Mouse (Mus musculus): ENCODE results near the gene Trim17.
A peak's percentile ranks its signal among the peaks of the same experiment; 100 is the strongest.

Trim17 gene

GRCm38 (mm10) chr11:58968551-58968950 is 14.1 kb downstream of the Trim17 start:
- no peak for DNase-seq (ENCODE audit: low read depth, low spot score)

DNA sequence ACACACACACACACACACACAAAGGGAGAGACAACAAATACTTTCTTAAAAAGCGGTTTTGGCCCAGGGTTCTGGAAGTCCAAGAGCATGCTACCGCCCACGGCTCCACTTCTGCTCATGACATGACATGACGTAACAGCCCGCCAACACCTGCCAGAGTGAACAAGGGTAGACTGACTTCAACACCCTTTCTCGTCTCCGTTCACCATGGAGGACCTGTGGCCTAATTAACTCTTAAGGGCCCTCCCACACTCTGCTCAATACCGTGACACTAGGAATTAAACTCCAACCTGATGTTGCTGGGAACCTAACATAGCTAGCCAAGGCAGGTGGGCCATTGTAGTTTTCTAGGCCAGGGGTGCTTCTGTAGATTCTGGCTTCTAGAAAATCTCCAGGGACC is 14.5 kb downstream of the Trim17 start:
- no peak for DNase-seq (ENCODE audit: low read depth, low spot score)

- DNase-seq (ENCODE audit: low read depth, low spot score), result no peak
Observed at GRCm38 (mm10) chr11:58969659-58970058, 15.2 kb downstream of the Trim17 start.

DNA sequence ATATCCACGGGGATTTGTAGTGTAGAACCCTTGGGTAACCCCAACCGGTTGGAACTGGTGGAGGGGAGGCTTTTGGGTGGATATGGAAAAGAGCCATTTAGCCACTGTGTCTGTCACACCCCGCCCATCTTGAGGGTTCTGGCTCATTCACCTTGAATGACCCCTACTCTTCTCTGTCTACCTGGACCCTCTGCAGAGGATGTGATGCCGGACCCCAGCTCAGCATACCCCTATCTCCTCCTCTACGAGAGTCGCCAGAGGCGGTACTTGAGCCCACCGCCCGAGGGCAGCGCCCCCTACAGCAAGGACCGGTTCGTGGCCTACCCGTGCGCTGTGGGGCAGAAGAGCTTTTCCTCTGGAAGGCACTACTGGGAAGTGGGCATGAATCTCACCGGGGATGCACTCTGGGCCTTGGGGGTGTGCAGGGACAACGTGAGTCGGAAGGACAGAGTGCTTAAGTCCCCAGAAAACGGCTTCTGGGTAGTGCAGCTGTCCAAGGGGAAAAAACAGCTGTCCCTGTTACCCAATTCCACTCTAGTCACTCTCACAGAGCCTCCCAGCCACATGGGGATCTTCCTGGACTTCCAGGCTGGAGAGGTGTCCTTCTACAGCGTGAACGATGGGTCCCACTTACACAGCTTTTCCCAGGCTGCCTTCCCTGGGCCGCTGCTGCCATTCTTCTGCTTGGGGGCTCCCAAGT is 16.5 kb downstream of the Trim17 start:
- no peak for DNase-seq (ENCODE audit: low read depth, low spot score)

DNA sequence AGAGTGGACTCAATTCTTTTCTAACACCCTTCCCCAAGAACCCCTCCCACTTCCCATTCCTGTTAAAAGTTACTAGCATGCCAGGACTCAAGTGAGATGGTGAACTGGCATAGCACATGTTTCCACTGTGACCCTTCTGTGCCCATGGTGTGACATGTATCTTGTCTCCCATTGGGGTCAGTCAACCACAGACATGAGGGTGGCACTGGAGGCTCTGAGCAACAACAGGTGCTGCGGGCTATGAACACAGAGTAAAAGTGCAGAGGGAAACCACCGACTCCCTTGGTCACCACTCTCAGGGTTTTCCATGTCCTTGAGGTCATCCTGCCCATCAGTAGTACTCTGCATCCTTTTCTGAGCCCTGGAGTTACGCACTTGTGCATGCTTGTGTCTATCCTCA is 17.3 kb downstream of the Trim17 start:
- no peak for DNase-seq (ENCODE audit: low read depth, low spot score)

DNA sequence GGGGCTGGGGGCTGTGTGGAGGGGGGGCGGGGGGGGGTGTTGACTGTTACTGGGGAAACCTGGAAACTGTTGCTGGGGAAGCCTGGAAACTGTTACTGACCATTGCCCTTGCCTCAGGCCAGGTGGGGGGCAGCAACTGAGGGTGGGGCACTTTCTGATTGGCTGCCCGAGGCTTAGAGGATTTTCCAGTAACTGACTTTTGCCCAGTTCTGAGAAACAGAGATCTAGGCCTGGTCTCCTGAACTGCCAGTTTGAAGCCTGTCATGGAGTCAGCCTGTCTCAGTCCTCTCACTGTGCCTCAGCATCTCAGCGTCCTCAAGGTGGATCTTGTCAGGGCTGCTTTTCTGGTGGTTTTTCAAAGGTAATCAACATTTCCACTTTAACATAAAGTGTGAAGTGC is 19.9 kb downstream of the Trim17 start:
- no peak for DNase-seq (ENCODE audit: low read depth, low spot score)

DNA sequence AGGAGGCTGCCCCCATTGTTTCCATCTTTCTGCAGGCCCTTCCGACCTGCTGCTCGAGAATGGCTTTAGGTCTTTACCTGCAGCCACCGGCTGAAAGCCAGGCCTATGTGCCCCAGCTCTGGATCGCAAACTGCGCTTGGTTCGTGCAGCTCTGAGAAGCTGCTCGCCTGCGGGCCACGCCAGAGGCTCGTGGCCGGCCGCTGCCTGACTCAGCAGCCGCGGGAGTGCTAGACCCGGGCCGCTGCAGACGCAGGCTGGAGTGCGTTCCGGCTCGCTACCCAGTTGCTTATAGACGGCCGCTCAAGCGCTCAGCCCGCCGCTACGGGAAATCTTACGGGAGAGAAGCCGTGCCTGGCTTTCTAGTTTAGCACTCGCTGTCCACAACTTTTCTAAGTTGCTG is 22.7 kb downstream of the Trim17 start:
- peak; percentile 44 for DNase-seq (ENCODE audit: low read depth, low spot score)

DNA sequence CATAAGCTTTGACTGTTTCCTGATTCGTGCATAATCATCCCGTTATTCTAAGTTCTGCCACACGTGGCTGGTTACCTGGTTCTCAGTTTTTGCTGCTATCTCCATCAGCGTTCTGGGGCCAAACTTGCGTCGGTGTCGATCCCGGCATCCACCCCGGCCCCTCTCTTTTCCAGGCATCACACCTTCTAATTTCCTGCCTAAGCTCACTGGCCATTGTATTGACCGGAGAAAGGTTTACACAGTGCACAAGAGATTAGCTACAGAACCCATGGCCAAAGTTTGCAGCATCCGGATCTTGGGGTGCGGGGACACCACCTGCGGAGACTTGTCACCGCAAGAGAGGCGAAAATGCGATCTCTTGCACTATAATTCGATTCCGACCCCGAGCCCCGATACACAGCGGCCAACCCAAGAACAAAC is 23.1 kb downstream of the Trim17 start:
- DNase-seq (ENCODE audit: low read depth, low spot score), result no peak

DNA sequence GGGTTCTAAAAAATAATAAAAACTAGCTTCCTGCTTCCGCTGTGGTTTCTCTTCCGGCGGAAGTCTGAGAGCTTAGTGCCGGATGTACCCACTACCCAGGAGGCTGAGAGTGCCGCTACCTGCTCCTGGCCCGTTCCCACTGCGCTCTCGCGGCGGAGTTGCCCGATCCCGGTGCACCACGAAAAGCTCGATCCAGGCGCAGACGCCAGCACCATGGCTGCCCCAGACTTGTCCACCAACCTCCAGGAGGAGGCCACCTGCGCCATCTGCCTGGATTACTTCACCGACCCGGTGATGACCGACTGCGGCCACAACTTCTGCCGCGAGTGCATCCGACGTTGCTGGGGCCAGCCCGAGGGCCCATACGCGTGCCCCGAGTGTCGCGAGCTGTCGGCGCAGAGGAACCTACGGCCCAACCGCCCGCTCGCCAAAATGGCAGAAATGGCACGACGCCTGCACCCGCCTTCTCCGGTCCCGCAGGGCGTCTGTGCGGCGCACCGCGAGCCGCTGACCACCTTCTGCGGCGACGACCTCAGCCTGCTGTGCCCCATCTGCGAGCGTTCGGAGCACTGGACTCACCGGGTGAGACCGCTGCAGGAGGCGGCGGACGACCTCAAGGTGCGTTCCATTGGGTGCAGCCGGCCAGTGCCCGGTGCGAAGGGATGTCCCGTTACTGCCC is 23.7 kb downstream of the Trim17 start, which contains the start of gene Trim11:
Gene Trim11 (plus strand): TSS at position 67 of the 679 bp plus-strand sequence.
- DNase-seq (ENCODE audit: low read depth, low spot score), result peak; percentile 83

- DNase-seq (ENCODE audit: low read depth, low spot score), result no peak
Observed at GRCm38 (mm10) chr11:58978706-58979030, 24.2 kb downstream of the Trim17 start.

DNA sequence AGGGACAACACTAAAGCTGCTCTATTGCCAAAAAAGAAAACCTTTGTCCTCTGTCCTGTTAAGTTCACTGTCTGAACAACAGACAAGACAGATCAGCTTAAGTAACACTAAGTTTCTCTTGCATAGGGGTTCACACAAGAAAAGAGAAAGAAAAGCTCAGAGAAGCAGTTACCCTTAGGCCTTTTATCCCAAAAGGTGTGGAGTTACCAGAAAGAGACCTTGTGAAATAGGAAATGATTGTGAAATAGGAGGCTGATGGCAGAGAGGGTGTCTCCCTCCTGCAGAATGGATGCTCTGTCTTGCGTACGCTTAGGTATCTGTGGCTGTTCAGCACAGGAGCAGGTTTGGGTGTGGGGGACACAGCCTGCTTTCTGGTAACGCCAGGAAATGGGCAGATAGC is 24.7 kb downstream of the Trim17 start:
- no peak for DNase-seq (ENCODE audit: low read depth, low spot score)

DNA sequence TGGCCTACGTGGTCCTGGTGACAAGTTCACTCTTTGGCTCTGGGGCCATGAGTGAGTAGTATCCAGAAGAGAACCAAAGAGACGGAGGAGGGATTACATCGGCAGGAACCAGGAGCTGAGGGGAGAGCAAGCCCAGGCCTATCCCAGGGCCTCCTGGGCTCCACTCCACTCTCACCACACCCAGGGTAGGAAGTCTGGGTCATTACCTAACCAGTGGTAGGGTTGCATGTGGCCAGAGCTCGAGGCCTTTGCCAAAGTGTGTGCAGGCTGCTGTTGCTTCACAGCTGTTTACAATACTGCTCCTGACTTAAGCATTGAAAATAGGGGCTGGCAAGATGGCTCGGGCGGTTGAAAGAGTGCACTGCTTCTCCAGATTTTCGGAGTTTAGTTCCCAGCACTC is 25.2 kb downstream of the Trim17 start:
- no peak for DNase-seq (ENCODE audit: low read depth, low spot score)

DNA sequence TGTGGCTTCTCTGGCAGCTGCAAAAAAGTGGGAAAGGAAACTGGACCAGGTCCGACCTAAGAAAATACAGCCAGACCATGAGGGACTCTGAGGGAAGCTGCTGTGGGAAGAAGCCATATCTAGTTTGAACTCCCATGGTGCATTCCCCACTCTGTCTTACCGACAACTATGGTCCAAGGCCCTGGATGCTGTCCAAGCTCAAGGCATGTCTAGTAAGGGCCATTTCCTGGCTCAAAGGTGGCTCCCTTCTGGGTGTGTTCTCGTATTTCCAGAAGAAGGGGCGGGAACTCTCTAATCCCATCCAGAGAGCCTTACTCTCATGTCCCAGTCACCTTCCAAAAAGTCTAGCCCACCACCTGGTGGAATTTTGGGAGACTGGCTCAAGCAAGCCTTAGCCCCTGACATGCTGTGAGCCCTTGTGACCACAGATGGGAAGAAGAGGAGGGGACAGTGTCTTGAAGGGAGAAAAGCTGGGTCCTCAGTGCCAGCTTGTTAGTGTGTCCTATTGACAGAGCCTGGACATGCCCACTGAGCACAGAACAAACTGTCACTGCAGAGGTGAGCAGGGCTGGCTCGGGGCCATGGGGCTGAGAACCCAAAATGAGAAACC is 26.0 kb downstream of the Trim17 start:
- DNase-seq (ENCODE audit: low read depth, low spot score), result no peak

- DNase-seq (ENCODE audit: low read depth, low spot score), result peak; percentile 86
Observed at GRCm38 (mm10) chr11:58981541-58982447, 27.3 kb downstream of the Trim17 start.

DNA sequence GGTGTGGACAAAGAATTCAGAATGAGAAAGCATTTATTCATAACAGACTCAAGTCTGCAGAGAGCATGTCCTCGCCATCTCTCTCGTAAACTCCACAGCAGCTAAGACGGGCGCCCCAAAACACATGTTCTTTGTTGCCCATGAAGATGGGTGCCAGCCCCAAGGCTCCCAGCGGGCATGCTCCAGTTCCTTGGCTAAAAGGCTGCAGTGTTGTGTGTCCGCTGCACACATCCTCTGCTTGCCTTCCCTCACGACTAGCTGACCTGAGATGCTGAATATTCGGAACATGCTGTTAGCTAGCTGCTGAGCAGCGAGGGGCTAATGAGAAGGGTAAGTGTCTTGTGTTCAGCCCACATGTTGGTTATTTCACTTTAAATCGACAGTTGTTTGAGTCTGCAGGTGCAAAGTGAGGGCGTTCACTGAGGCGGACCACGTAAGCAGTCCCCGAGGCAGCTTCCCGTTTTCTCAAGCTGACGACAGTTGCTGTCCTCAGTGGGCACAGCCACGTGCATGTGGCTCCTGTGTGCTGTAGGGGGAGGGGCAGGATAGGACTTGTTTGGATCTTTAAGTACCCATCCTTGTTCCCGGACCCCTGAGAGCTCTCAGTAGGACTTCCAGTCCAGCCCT is 28.1 kb downstream of the Trim17 start:
- peak; percentile 21 for DNase-seq (ENCODE audit: low read depth, low spot score)

DNA sequence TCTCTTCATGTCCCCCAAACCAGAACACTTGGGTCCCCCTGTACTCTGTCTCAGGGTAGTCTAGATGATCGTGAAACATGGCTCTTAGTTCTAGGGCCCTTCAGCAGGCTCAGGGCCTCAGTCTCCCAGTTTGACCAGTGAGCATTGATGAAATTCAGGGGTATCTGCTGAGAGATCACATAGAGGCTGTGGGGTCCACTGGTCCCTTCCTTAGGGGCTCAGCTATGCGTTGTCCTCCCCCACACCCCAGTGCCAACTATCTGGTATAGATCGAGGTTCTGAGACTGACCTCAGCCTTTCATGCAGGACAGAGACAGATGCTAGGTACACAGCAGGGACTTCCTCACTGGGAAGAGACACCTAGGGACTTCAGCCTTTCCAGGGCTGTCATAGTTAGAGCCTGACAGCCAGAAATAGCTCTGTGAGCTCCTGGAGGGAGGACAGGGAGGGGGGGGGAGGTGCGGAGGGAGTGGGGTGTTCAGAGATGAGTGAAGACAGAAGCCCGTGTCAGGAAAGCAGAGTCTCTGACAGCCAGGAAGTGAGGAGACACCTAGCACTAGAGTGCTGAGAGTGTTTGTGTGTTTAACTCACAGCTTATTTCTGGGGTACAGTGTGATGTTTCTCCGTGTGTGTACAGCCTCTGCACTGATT is 29.3 kb downstream of the Trim17 start:
- no peak for DNase-seq (ENCODE audit: low read depth, low spot score)

DNA sequence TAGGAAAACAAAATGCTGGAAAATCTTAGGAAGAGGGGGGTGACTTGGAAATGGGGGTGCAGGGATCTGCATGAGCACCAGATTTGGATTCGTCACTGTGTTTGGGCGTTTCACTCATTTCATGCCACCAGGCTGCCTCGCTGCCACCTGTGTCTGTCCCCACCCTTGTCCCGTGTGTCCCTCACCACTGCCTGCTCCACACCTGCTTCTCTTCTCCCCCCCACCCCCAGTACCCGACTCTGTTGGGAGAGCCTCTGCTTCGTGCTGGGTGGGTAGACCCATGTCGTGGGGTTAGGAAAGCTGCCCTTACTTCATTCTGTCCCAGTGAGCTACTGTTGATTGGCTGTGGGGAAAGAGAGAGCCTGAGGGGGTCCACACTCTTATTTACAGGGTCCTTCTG is 30.2 kb downstream of the Trim17 start:
- no peak for DNase-seq (ENCODE audit: low read depth, low spot score)

DNA sequence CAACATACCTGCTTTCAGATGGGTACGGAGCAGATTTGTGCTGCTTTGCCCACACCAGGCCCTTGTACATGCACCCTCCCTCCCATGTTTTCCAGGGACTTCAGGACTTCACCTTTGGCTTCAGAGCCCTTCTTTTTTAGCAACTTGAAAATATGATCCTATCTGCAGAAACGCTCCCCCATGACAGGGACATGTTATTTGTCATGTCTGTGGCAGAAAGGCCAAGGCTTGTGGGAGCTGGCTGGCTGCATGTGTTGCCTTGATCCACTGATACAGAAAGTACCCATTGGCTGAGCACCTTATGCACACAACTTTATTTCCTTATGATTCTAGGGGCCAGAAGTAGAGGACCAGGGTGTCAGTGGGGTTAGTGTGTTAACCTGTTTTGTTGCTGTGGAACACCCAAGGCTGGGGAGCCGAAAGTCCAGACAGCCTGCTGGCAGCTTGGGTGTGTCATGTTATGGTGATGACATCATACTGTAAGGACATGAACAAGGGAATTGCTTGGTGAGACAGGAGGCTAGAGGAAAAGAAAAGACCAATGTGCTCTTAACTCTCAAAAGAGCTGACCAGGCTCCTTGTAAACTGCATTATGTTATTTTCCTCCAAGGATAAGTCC is 30.9 kb downstream of the Trim17 start:
- DNase-seq (ENCODE audit: low read depth, low spot score), result no peak

DNA sequence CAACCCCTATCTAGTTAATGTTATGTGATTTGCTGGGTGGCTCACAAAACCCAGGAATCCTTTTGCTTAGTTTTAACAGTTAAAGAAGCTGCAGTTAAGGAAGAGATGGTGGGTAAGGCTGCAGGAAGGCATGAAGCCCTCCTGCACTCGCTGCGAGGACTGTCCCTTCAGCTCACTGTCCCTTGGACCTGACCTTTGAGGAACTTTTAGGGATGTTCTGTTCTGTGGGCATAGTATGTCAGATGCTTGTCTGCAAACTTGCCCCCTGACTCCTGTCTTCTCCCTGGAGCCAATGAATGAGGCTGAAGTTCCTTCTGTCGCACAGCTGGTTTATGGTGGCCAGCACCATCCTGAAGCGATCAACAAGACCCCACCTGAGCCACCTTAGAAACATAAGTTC is 34.7 kb downstream of the Trim17 start:
- no peak for DNase-seq (ENCODE audit: low read depth, low spot score)

GRCm38 (mm10) chr11:58990141-58990540 is 35.7 kb downstream of the Trim17 start:
- DNase-seq (ENCODE audit: low read depth, low spot score), result no peak

DNA sequence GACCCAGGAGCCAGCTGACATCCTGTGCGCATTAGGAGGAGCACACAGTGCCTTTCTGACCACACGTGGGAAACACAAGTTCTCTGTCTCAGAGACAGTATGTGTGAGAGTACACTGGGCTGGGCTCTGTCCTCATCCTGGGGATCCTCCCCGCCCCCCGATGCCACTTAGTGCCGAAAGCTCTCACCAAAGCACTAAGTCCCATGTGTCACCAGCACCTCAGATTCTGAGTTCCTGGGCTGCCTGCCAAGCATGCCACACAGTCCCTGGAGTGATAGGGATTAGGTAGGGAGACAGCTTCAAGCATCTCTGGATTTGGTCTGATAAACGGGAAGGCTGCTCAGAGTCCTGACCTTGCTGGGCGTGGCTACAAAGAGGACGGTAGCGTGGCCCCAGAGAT is 36.3 kb downstream of the Trim17 start:
- DNase-seq (ENCODE audit: low read depth, low spot score), result no peak
